Mouse (Mus musculus): Measurements from ENCODE around the gene Krt10. TPM values are rescaled to one million over a fixed set of nuclear protein-coding genes. Genes with fewer than 3 reads are reported as not detected.

Krt10 gene
- 3.7 TPM for polyA plus RNA-seq (2015; fragmentation: Illumina TruSeq; extraction: RNeasy Lipid Tissue Mini Kit (QIAGEN cat#74804); ENCODE audit: insufficient read depth, low read depth, low replicate concordance)

DNA sequence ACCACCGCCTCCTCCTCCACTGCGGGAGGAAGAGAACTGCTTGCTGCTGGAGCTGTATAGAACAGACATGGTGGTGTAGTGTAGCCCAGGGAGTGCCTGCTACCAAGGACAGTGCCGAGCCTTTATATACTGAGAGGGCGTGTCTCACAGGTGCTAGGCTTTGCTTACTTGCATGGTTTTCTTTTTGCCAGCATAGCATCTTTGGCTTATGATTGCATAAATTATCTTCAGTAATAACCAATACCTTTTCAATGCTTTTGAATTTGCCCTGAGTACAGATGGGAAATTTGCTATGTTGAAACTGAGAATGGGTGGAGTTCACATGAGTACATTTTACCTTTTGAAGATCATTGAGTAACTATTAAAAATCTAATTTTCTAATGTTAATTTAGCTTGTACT lies at the start of gene Krt10:
Krt10 (minus strand) TSS at position 101 of the 400 bp plus-strand sequence.

DNA sequence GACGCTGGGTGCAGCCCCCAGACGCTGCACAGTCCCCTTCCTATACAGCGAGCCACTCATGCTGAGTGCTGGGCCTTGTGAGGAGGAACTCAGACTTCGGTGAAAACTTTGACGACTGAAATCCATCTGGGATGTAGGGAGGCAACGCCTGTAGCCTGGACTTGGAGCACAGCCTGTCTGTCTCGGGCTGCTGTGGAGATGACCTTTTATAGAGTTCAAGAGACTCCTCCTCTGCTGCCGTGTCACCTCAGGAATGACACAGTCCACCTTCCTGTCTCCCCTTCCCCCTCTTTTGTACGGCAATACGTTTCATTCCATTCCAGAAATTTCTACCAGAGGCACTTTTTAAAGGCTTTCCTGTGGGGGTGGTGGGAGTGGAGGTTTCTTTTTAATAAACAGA lies 48.8 kb upstream of the Krt10 start, which contains the start of gene Krt20:
Krt20 (minus strand) TSS at position 179 of the 400 bp plus-strand sequence.

DNA sequence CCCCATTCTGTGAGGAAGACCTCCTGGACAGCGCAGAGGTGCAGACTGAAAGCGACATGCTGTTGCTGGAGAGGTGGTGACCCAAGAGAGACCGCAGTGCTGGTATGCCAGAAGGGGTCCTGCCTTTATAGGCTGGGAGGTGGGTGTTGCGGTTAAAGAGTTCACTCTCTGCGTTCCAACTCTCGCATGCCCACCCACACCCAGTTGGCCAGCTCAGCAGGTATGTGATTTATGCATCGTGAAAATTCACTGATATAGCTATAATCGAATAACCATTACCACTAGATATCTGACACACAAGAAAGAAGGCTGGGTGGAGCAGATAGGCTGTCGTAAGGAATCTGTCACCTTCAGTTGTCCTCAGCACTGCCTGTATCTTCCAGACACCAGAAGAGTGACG lies 33.0 kb upstream of the Krt10 start, which contains the start of gene Krt12:
Krt12 (minus strand) TSS at position 101 of the 400 bp plus-strand sequence.

DNA sequence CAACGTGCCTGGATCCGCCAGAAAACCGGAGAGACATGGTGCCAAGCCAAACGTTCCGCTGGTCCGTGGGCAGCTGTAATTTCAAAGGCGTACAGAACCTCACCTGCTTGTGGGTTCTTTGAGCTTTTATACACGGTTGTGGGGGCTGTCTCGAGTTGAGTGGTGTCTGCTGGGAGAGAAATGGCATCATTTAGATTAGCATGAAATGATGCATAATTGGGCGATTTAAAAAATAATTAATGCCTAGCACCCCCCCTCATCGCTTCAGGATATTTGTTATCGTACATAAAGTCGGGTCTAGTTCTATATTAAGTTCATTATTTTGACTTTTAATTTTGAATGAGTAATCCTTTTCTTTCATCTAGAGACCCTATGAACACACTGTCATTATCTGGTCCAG lies 14.4 kb downstream of the Krt10 start, which contains the start of gene Krt28:
Krt28 (minus strand) TSS at position 101 of the 400 bp plus-strand sequence.

DNA sequence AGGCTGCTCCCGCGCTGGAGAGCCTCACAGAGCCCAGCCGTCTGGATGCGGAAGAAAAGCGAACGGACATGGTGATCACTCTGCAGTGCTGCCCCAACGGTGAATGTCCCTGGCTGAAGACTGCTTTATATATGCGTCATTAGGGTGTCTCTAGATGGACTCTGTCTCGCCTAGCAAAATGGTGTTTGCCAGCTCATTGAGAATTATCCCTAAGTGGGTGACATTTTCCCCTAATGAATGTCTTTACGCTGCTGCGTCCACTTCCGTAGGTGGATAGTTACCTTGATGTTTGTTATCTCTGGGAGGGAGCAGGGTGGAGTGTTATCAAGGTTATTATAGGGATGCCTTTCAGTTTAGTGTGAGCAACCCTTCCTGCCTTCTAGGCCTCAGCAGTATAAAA lies 38.2 kb downstream of the Krt10 start, which contains the start of gene Krt27:
Krt27 (minus strand) TSS at position 101 of the 400 bp plus-strand sequence.

DNA sequence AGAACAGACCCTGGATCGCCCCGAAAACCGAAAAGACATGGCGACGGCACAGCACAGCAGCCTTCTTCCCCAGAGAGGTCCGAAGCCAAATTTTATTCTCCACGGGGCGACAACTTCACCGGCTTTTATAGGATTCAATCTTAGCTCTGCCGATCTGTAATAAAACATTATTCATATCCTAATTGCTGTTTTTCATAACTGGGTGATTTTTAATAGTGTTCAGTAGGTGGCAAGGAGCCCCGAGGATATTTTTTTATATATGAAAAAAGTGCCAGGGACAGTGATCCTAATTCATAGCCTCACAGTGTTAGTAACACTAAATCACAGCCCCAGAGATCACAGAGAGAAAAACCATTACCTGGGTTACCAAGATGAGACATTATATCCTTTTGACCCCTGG lies 51.3 kb downstream of the Krt10 start, which contains the start of gene Krt26:
Krt26 (minus strand) TSS at position 101 of the 400 bp plus-strand sequence.

Other genes with a start within 250 kb of the Krt10 start
- gene Ccr7, start 234.3 kb downstream of the Krt10 start, polyA plus RNA-seq (2015; fragmentation: Illumina TruSeq; extraction: RNeasy Lipid Tissue Mini Kit (QIAGEN cat#74804); ENCODE audit: insufficient read depth, low read depth, low replicate concordance) = 0.55 TPM
- gene Smarce1, start 158.3 kb downstream of the Krt10 start, polyA plus RNA-seq (2015; fragmentation: Illumina TruSeq; extraction: RNeasy Lipid Tissue Mini Kit (QIAGEN cat#74804); ENCODE audit: insufficient read depth, low read depth, low replicate concordance) = 17.8 TPM
- 0.42 TPM for gene Krt222, start 145.3 kb downstream of the Krt10 start, polyA plus RNA-seq (2015; fragmentation: Illumina TruSeq; extraction: RNeasy Lipid Tissue Mini Kit (QIAGEN cat#74804); ENCODE audit: insufficient read depth, low read depth, low replicate concordance)
- gene Krt24, start 104.1 kb downstream of the Krt10 start, polyA plus RNA-seq (2015; fragmentation: Illumina TruSeq; extraction: RNeasy Lipid Tissue Mini Kit (QIAGEN cat#74804); ENCODE audit: insufficient read depth, low read depth, low replicate concordance) = not detected
- gene Krt25, start 66.4 kb downstream of the Krt10 start, polyA plus RNA-seq (2015; fragmentation: Illumina TruSeq; extraction: RNeasy Lipid Tissue Mini Kit (QIAGEN cat#74804); ENCODE audit: insufficient read depth, low read depth, low replicate concordance) = not detected
- not detected for gene Krt26, start 51.4 kb downstream of the Krt10 start, polyA plus RNA-seq (2015; fragmentation: Illumina TruSeq; extraction: RNeasy Lipid Tissue Mini Kit (QIAGEN cat#74804); ENCODE audit: insufficient read depth, low read depth, low replicate concordance)
- gene Krt27, start 38.3 kb downstream of the Krt10 start, polyA plus RNA-seq (2015; fragmentation: Illumina TruSeq; extraction: RNeasy Lipid Tissue Mini Kit (QIAGEN cat#74804); ENCODE audit: insufficient read depth, low read depth, low replicate concordance) = not detected
- not detected for gene Krt28, start 14.5 kb downstream of the Krt10 start, polyA plus RNA-seq (2015; fragmentation: Illumina TruSeq; extraction: RNeasy Lipid Tissue Mini Kit (QIAGEN cat#74804); ENCODE audit: insufficient read depth, low read depth, low replicate concordance)
- gene Krt12, start 32.9 kb upstream of the Krt10 start, polyA plus RNA-seq (2015; fragmentation: Illumina TruSeq; extraction: RNeasy Lipid Tissue Mini Kit (QIAGEN cat#74804); ENCODE audit: insufficient read depth, low read depth, low replicate concordance) = not detected
- gene Krt20, start 48.8 kb upstream of the Krt10 start, polyA plus RNA-seq (2015; fragmentation: Illumina TruSeq; extraction: RNeasy Lipid Tissue Mini Kit (QIAGEN cat#74804); ENCODE audit: insufficient read depth, low read depth, low replicate concordance) = not detected
- 2.0 TPM for gene Krt23, start 103.8 kb upstream of the Krt10 start, polyA plus RNA-seq (2015; fragmentation: Illumina TruSeq; extraction: RNeasy Lipid Tissue Mini Kit (QIAGEN cat#74804); ENCODE audit: insufficient read depth, low read depth, low replicate concordance)
- gene Krt39, start 132.0 kb upstream of the Krt10 start, polyA plus RNA-seq (2015; fragmentation: Illumina TruSeq; extraction: RNeasy Lipid Tissue Mini Kit (QIAGEN cat#74804); ENCODE audit: insufficient read depth, low read depth, low replicate concordance) = not detected
- not detected for gene Krt40, start 153.8 kb upstream of the Krt10 start, polyA plus RNA-seq (2015; fragmentation: Illumina TruSeq; extraction: RNeasy Lipid Tissue Mini Kit (QIAGEN cat#74804); ENCODE audit: insufficient read depth, low read depth, low replicate concordance)
- not detected for gene Krtap3-3, start 161.5 kb upstream of the Krt10 start, polyA plus RNA-seq (2015; fragmentation: Illumina TruSeq; extraction: RNeasy Lipid Tissue Mini Kit (QIAGEN cat#74804); ENCODE audit: insufficient read depth, low read depth, low replicate concordance)
- gene Krtap3-2, start 167.5 kb upstream of the Krt10 start, polyA plus RNA-seq (2015; fragmentation: Illumina TruSeq; extraction: RNeasy Lipid Tissue Mini Kit (QIAGEN cat#74804); ENCODE audit: insufficient read depth, low read depth, low replicate concordance) = not detected
- not detected for gene Gm11939, start 170.1 kb upstream of the Krt10 start, polyA plus RNA-seq (2015; fragmentation: Illumina TruSeq; extraction: RNeasy Lipid Tissue Mini Kit (QIAGEN cat#74804); ENCODE audit: insufficient read depth, low read depth, low replicate concordance)
- not detected for gene Krtap3-1, start 177.3 kb upstream of the Krt10 start, polyA plus RNA-seq (2015; fragmentation: Illumina TruSeq; extraction: RNeasy Lipid Tissue Mini Kit (QIAGEN cat#74804); ENCODE audit: insufficient read depth, low read depth, low replicate concordance)
- not detected for gene Krtap1-5, start 191.7 kb upstream of the Krt10 start, polyA plus RNA-seq (2015; fragmentation: Illumina TruSeq; extraction: RNeasy Lipid Tissue Mini Kit (QIAGEN cat#74804); ENCODE audit: insufficient read depth, low read depth, low replicate concordance)
- gene Krtap1-4, start 194.3 kb upstream of the Krt10 start, polyA plus RNA-seq (2015; fragmentation: Illumina TruSeq; extraction: RNeasy Lipid Tissue Mini Kit (QIAGEN cat#74804); ENCODE audit: insufficient read depth, low read depth, low replicate concordance) = not detected
- gene Krtap1-3, start 202.0 kb upstream of the Krt10 start, polyA plus RNA-seq (2015; fragmentation: Illumina TruSeq; extraction: RNeasy Lipid Tissue Mini Kit (QIAGEN cat#74804); ENCODE audit: insufficient read depth, low read depth, low replicate concordance) = not detected
- gene Krtap9-3, start 208.7 kb upstream of the Krt10 start, polyA plus RNA-seq (2015; fragmentation: Illumina TruSeq; extraction: RNeasy Lipid Tissue Mini Kit (QIAGEN cat#74804); ENCODE audit: insufficient read depth, low read depth, low replicate concordance) = not detected
- not detected for gene Gm11938, start 213.9 kb upstream of the Krt10 start, polyA plus RNA-seq (2015; fragmentation: Illumina TruSeq; extraction: RNeasy Lipid Tissue Mini Kit (QIAGEN cat#74804); ENCODE audit: insufficient read depth, low read depth, low replicate concordance)
- not detected for gene Gm11937, start 220.8 kb upstream of the Krt10 start, polyA plus RNA-seq (2015; fragmentation: Illumina TruSeq; extraction: RNeasy Lipid Tissue Mini Kit (QIAGEN cat#74804); ENCODE audit: insufficient read depth, low read depth, low replicate concordance)
- gene Krtap2-4, start 225.5 kb upstream of the Krt10 start, polyA plus RNA-seq (2015; fragmentation: Illumina TruSeq; extraction: RNeasy Lipid Tissue Mini Kit (QIAGEN cat#74804); ENCODE audit: insufficient read depth, low read depth, low replicate concordance) = not detected
- not detected for gene Gm11562, start 231.1 kb upstream of the Krt10 start, polyA plus RNA-seq (2015; fragmentation: Illumina TruSeq; extraction: RNeasy Lipid Tissue Mini Kit (QIAGEN cat#74804); ENCODE audit: insufficient read depth, low read depth, low replicate concordance)
- not detected for gene Krtap4-1, start 238.9 kb upstream of the Krt10 start, polyA plus RNA-seq (2015; fragmentation: Illumina TruSeq; extraction: RNeasy Lipid Tissue Mini Kit (QIAGEN cat#74804); ENCODE audit: insufficient read depth, low read depth, low replicate concordance)
- not detected for gene Krtap4-2, start 245.7 kb upstream of the Krt10 start, polyA plus RNA-seq (2015; fragmentation: Illumina TruSeq; extraction: RNeasy Lipid Tissue Mini Kit (QIAGEN cat#74804); ENCODE audit: insufficient read depth, low read depth, low replicate concordance)